Mouse (Mus musculus) CH12.LX (cell line): ENCODE data around the gene Cd34. TPM values are rescaled to one million over a fixed set of nuclear protein-coding genes. Genes with fewer than 3 reads are reported as not detected.

Source experiments
- DNase-seq: peaks from one replicate; pipeline ENCODE4 v3.0.0-alpha.2; 2013; ENCODE audit errors: extremely low read depth
- H3K27ac ChIP-seq: 2 replicates; pipeline ENCODE4 v1.5.1; 2012; ENCODE audit warnings: low read depth, mild to moderate bottlenecking, control low read depth, moderate library complexity; ENCODE audit not compliant: insufficient read depth
- H3K27me3 ChIP-seq: replicated peaks from 2 replicates; pipeline ENCODE3; 2012; ENCODE audit warnings: inconsistent platforms
- H3K36me3 ChIP-seq, 2 experiments: replicated peaks in 1 of 2; 2 replicates each; pipeline versions ENCODE3 to v1.6.1; 2012; ENCODE audit warnings: inconsistent platforms in 1 of 2, low read length in 1 of 2, mild to moderate bottlenecking in 1 of 2, mixed read lengths in 1 of 2, moderate library complexity in 1 of 2; ENCODE audit not compliant: control insufficient read depth in 1 of 2, insufficient read depth in 1 of 2
- H3K4me1 ChIP-seq, 2 experiments: 2 replicates each; pipeline ENCODE4 v1.6.1; 2012; ENCODE audit warnings: inconsistent platforms in 1 of 2, moderate library complexity in 1 of 2; ENCODE audit not compliant: insufficient read depth in 2 of 2, control insufficient read depth in 1 of 2
- H3K4me2 ChIP-seq: 2 replicates; pipeline ENCODE4 v1.6.1; 2012; ENCODE audit warnings: low read depth, mild to moderate bottlenecking, control low read depth; ENCODE audit not compliant: poor library complexity, insufficient read depth, severe bottlenecking
- H3K4me3 ChIP-seq, 3 experiments: fragments of 150-350 bp in 1 of 3; sonication (generic) in 1 of 3; replicated peaks in 1 of 3; 2 replicates each; pipeline versions ENCODE3 to v1.5.1; 2011 to 2012; ENCODE audit warnings: low read depth in 2 of 3, low read length in 2 of 3, mild to moderate bottlenecking in 2 of 3, moderate library complexity in 2 of 3, control low read depth in 1 of 3, improper control_type of control experiment in 1 of 3, inconsistent platforms in 1 of 3, mixed read lengths in 1 of 3; ENCODE audit not compliant: poor library complexity in 1 of 3
- H3K79me2 ChIP-seq: replicated peaks from 2 replicates; pipeline ENCODE4 v1.6.1; 2012; ENCODE audit warnings: mild to moderate bottlenecking, moderate library complexity; ENCODE audit not compliant: control insufficient read depth, poor library complexity, insufficient read depth, severe bottlenecking; ENCODE audit errors: extremely low read depth
- H3K9ac ChIP-seq: 2 replicates; pipeline ENCODE4 v1.6.1; 2012; ENCODE audit warnings: low read depth, mild to moderate bottlenecking, control low read depth, moderate library complexity; ENCODE audit not compliant: insufficient read depth
- H3K9me3 ChIP-seq: replicated peaks from 2 replicates; pipeline ENCODE3; 2012; ENCODE audit warnings: low read length, inconsistent platforms, mixed read lengths
- BHLHE40 ChIP-seq: IDR thresholded peaks from 2 replicates; pipeline ENCODE4 v1.6.1; 2011; ENCODE audit warnings: mild to moderate bottlenecking, low read depth, low read length, improper control_type of control experiment
- CHD2 ChIP-seq: IDR thresholded peaks from 2 replicates; pipeline ENCODE4 v1.6.1; 2011; ENCODE audit warnings: low read length, improper control_type of control experiment
- CTCF ChIP-seq, 2 experiments: IDR thresholded peaks in 1 of 2; conservative IDR thresholded peaks in 1 of 2; 2 replicates each; pipeline ENCODE4 v1.5.1; 2011 to 2012; ENCODE audit warnings: low read depth in 2 of 2, low read length in 2 of 2, improper control_type of control experiment in 1 of 2, inconsistent platforms in 1 of 2, mild to moderate bottlenecking in 1 of 2, moderate library complexity in 1 of 2
- JUND ChIP-seq: conservative IDR thresholded peaks from 2 replicates; pipeline ENCODE4 v1.6.1; 2011; ENCODE audit warnings: low read depth, low read length, improper control_type of control experiment
- MEF2A ChIP-seq: IDR thresholded peaks from 2 replicates; pipeline ENCODE4 v1.6.1; 2014; ENCODE audit warnings: low read depth, mild to moderate bottlenecking, inconsistent platforms, low read length, improper control_type of control experiment, borderline replicate concordance
- MYC ChIP-seq: IDR thresholded peaks from 2 replicates; pipeline ENCODE4 v1.6.1; 2011; ENCODE audit warnings: low read depth, mild to moderate bottlenecking, improper control_type of control experiment, low read length
- RAD21 ChIP-seq: IDR thresholded peaks from 2 replicates; pipeline ENCODE4 v1.6.1; 2011; ENCODE audit warnings: low read depth, mild to moderate bottlenecking, low read length, improper control_type of control experiment, moderate library complexity
- SMC3 ChIP-seq: IDR thresholded peaks from 2 replicates; pipeline ENCODE4 v1.6.1; 2011; ENCODE audit warnings: low read depth, low read length, improper control_type of control experiment
- ZC3H11A ChIP-seq: IDR thresholded peaks from 2 replicates; pipeline ENCODE4 v1.6.1; 2012; ENCODE audit warnings: low read depth, mild to moderate bottlenecking, inconsistent platforms, low read length, improper control_type of control experiment
- ZNF384 ChIP-seq: IDR thresholded peaks from 2 replicates; pipeline ENCODE4 v1.6.1; 2012; ENCODE audit warnings: low read depth, low read length, improper control_type of control experiment, inconsistent platforms
- dilution Hi-C: fragments of 300-500 bp; cut with MboI; formaldehyde crosslinking; loops from 2 replicates; pipeline ENCODE4 v1.14.3; 2020; ENCODE audit warnings: low sequenced_read_pairs; ENCODE audit not compliant: extremely low pct_unique_long_range_greater_than_20kb, extremely low pct_ligation_motif_present
- in situ Hi-C: fragments of 300-500 bp; cut with MboI; formaldehyde crosslinking; loops from 3 replicates; pipeline ENCODE4 v1.14.3; 2019; ENCODE audit warnings: low sequenced_read_pairs, low pct_ligation_motif_present, low pct_unique_long_range_greater_than_20kb, mixed read lengths
- polyA plus RNA-seq: library from polyadenylated mRNA; unstranded; fragments of >175 nt; gene quantifications from 2 replicates; pipeline ENCODE4 v1.2.1, GENCODE M21; 2012; ENCODE audit warnings: low read depth; ENCODE audit not compliant: insufficient read length
- total RNA-seq, 2 experiments: library from RNA; depleted of rRNA; stranded (reverse); fragments of 300-350 nt in 1 of 2; fragments of >200 nt in 1 of 2; gene quantifications; 2 replicates each; pipeline ENCODE4 v1.2.3; 2012 to 2014

The Cd34 gene
- total and polyA plus RNA-seq, 3 experiments = not detected

DNA sequence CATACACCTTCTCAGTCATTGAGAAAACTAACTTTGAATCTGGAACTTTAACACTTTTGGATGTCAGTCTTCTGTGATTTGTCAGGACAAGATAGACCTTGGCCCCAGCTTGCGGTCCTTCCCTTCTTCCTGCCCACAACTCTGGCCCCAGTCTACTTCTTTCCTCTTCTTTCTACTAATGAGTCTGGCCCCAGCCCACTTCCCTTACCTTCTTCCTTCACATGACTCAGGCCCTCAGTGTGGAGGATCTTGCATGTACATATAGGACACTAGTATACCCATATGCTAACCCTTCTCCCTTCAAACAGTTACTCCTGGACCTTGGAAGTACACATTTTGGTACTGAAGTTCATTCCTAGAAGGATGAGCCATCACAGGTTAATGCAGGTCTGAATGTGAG is 7.8 kb downstream of the Cd34 start:
- dilution Hi-C loops = no loop called here
- TF ChIP-seq BHLHE40 (no peak), CHD2 (no peak), MYC (no peak), CTCF (conservative IDR thresholded peaks at IDR 0.05 in 1 of 2, IDR thresholded peaks at IDR 0.05 in 1 of 2; ENCODE audit: low read depth in 2 of 2, low read length in 2 of 2) (no peak)
- H3K9ac ChIP-seq = no peak overlapping the region
- no peaks in the 10 kb centered on the region for H3K79me2 ChIP-seq
- H3K4me1 ChIP-seq = peaks cover 0 to 21% of the 10 kb centered on the region in 2 experiments; a peak in 2 of 4 replicates
- H3K27ac ChIP-seq = no peak overlapping the region
- no peaks in the 10 kb centered on the region for H3K27me3 ChIP-seq
- no peak overlapping the region for H3K4me3 ChIP-seq
- H3K36me3 ChIP-seq = no peaks in the 10 kb centered on the region
- no peak for DNase-seq
- no peaks in the 10 kb centered on the region for H3K9me3 ChIP-seq
- H3K4me2 ChIP-seq = no peak overlapping the region
- in situ Hi-C loops = loop anchor here (5.0 kb wide), 1 partner anchor 69 kb away; no protein-coding TSS in a partner anchor

DNA sequence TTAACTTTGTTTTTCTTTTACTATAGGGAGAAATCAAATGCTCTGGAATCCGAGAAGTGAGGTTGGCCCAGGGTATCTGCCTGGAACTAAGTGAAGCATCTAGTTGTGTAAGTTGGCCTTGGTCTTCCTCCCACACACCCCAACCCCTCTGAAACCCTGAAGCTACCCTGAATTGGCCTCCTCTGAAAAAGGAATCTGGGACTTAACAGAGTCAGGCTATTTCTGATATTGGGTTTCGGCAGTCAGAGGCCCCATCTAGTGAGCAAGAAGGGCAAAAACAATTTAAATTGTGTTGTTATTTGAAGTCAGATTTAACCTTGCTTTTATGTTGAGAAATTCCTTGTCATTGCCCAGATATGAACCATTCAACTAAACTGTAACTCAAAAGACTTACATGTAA is 12.3 kb downstream of the Cd34 start:
- no peak for TF ChIP-seq ZC3H11A
- peak; percentile 68 for TF ChIP-seq RAD21
- no peak for TF ChIP-seq BHLHE40
- TF ChIP-seq SMC3 = peak; percentile 62
- peak in 1 of 2 experiments; percentile 64; a peak in 2 of 4 replicates for TF ChIP-seq CTCF (conservative IDR thresholded peaks at IDR 0.05 in 1 of 2, IDR thresholded peaks at IDR 0.05 in 1 of 2; ENCODE audit: low read depth in 2 of 2, low read length in 2 of 2)
- no peak for TF ChIP-seq JUND
- Histone ChIP-seq H3K27ac (no peak overlapping the region), H3K27me3 (no peaks in the 10 kb centered on the region), H3K36me3 (no peaks in the 10 kb centered on the region), H3K79me2 (no peaks in the 10 kb centered on the region), H3K4me2 (no peak overlapping the region), H3K4me1 (no peaks in the 10 kb centered on the region), H3K4me3 (no peak overlapping the region), H3K9ac (no peak overlapping the region), H3K9me3 (no peaks in the 10 kb centered on the region)
- DNase-seq = no peak
- in situ Hi-C loops = loop anchor here (25.0 kb wide), 1 partner anchor 339 kb away; the partner anchor contains the start of gene Plxna2
- dilution Hi-C loops = no loop called here

DNA sequence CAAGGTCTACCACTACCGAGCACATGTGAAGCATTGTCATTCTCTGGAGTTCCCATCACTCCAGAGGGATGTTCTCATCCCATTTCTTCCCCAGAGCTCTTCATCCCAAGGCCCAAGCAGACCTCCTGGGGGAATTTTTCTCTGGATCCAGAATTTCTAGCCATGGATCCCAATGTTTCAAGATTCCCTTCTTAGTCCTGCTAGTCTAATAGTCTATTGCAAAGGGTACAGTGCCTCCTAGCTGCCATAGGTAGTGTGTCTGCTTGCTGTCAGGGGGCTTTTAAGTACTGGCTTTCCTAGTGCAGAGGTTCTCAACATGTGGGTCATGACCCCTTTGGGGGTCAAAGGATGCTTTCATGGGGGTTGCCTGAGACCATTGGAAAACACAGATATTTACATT is 14.3 kb downstream of the Cd34 start:
- TF ChIP-seq RAD21 = peak; percentile 52
- TF ChIP-seq ZNF384 = no peak
- no peak for TF ChIP-seq MEF2A
- TF ChIP-seq SMC3 = peak; percentile 41
- peak in 1 of 2 experiments; percentile 58; a peak in 2 of 4 replicates for TF ChIP-seq CTCF (conservative IDR thresholded peaks at IDR 0.05 in 1 of 2, IDR thresholded peaks at IDR 0.05 in 1 of 2; ENCODE audit: low read depth in 2 of 2, low read length in 2 of 2)
- TF ChIP-seq, all 38 proteins: peak for 3
- Histone ChIP-seq H3K27me3 (no peaks in the 10 kb centered on the region), H3K4me2 (no peak overlapping the region), H3K9me3 (no peaks in the 10 kb centered on the region), H3K9ac (no peak overlapping the region), H3K79me2 (no peaks in the 10 kb centered on the region), H3K4me3 (no peak overlapping the region), H3K36me3 (no peaks in the 10 kb centered on the region), H3K4me1 (no peaks in the 10 kb centered on the region), H3K27ac (no peak overlapping the region)
- in situ Hi-C loops = loop anchor here (25.0 kb wide), 1 partner anchor 341 kb away; the partner anchor contains the start of gene Plxna2
- DNase-seq = no peak
- dilution Hi-C loops = no loop called here
